Mouse (Mus musculus): Measurements from ENCODE around the gene Coro7. TPM values are rescaled to one million over a fixed set of nuclear protein-coding genes. Genes with fewer than 3 reads are reported as not detected.

The Coro7 gene
- polyA plus RNA-seq, 1 experiment from 2014 or later = 13.5 TPM

- WGBS (ENCODE audit: insufficient replicate concordance) = 75% methylated on average over 13 of the region's 13 CpGs
- Histone ChIP-seq H3K4me2 (ENCODE audit: low read depth, low read length) (no peak overlapping the region), H3K9me3 (replicated peaks; ENCODE audit: control insufficient read depth, low read length) (no peaks in the 10 kb centered on the region), H3K4me1 (ENCODE audit: control insufficient read depth, low read depth, low read length) (peaks cover 2% of the 10 kb centered on the region; the same call in 1 of the 2 replicates), H3K36me3 (ENCODE audit: control insufficient read depth, insufficient read depth) (no peaks in the 10 kb centered on the region; the same call in 1 of the 2 replicates), H3K9ac (ENCODE audit: low read depth, low read length) (no peak overlapping the region), H3K27ac (ENCODE audit: low read length) (no peak overlapping the region), H3K27me3 (ENCODE audit: control insufficient read depth, insufficient read depth, low read depth, low read length) (no peaks in the 10 kb centered on the region), H3K4me3 (ENCODE audit: low read depth, low read length) (no peak overlapping the region)
- ATAC-seq (ENCODE audit: low read depth) = no peak
Observed at GRCm38 (mm10) chr16:4647651-4648141, 31.9 kb downstream of the Coro7 start.

GRCm38 (mm10) chr16:4646831-4647230 lies 32.7 kb downstream of the Coro7 start:
- 74% methylated on average over 4 of the region's 4 CpGs for WGBS (ENCODE audit: insufficient replicate concordance)
- H3K27me3 ChIP-seq (ENCODE audit: control insufficient read depth, insufficient read depth, low read depth, low read length) = no peaks in the 10 kb centered on the region
- no peak overlapping the region for H3K27ac ChIP-seq (ENCODE audit: low read length)
- H3K4me2 ChIP-seq (ENCODE audit: low read depth, low read length) = no peak overlapping the region
- H3K4me3 ChIP-seq (ENCODE audit: low read depth, low read length) = no peak overlapping the region
- no peak for ATAC-seq (ENCODE audit: low read depth)
- H3K9me3 ChIP-seq (replicated peaks; ENCODE audit: control insufficient read depth, low read length) = no peaks in the 10 kb centered on the region
- no peak overlapping the region for H3K9ac ChIP-seq (ENCODE audit: low read depth, low read length)
- H3K36me3 ChIP-seq (ENCODE audit: control insufficient read depth, insufficient read depth) = no peaks in the 10 kb centered on the region; the same call in 1 of the 2 replicates
- H3K4me1 ChIP-seq (ENCODE audit: control insufficient read depth, low read depth, low read length) = peaks cover 4% of the 10 kb centered on the region

GRCm38 (mm10) chr16:4645867-4646266 lies 33.7 kb downstream of the Coro7 start:
- H3K27me3 ChIP-seq (ENCODE audit: control insufficient read depth, insufficient read depth, low read depth, low read length) = no peaks in the 10 kb centered on the region
- 66% methylated on average over 4 of the region's 4 CpGs for WGBS (ENCODE audit: insufficient replicate concordance)
- H3K4me1 ChIP-seq (ENCODE audit: control insufficient read depth, low read depth, low read length) = peaks cover 10% of the 10 kb centered on the region
- H3K4me2 ChIP-seq (ENCODE audit: low read depth, low read length) = no peak overlapping the region
- H3K36me3 ChIP-seq (ENCODE audit: control insufficient read depth, insufficient read depth) = no peaks in the 10 kb centered on the region; the same call in 1 of the 2 replicates
- no peak overlapping the region for H3K27ac ChIP-seq (ENCODE audit: low read length)
- ATAC-seq (ENCODE audit: low read depth) = no peak
- H3K9me3 ChIP-seq (replicated peaks; ENCODE audit: control insufficient read depth, low read length) = no peaks in the 10 kb centered on the region
- no peak overlapping the region for H3K4me3 ChIP-seq (ENCODE audit: low read depth, low read length)
- H3K9ac ChIP-seq (ENCODE audit: low read depth, low read length) = no peak overlapping the region

- H3K9ac ChIP-seq (ENCODE audit: low read depth, low read length) = no peak overlapping the region
- H3K4me2 ChIP-seq (ENCODE audit: low read depth, low read length) = no peak overlapping the region
- peaks cover 25% of the 10 kb centered on the region for H3K4me1 ChIP-seq (ENCODE audit: control insufficient read depth, low read depth, low read length)
- 67% methylated on average over 11 of the region's 11 CpGs for WGBS (ENCODE audit: insufficient replicate concordance)
- H3K9me3 ChIP-seq (replicated peaks; ENCODE audit: control insufficient read depth, low read length) = no peaks in the 10 kb centered on the region
- no peaks in the 10 kb centered on the region; the same call in 1 of the 2 replicates for H3K36me3 ChIP-seq (ENCODE audit: control insufficient read depth, insufficient read depth)
- H3K27ac ChIP-seq (ENCODE audit: low read length) = no peak overlapping the region
- H3K4me3 ChIP-seq (ENCODE audit: low read depth, low read length) = no peak overlapping the region
- no peaks in the 10 kb centered on the region for H3K27me3 ChIP-seq (ENCODE audit: control insufficient read depth, insufficient read depth, low read depth, low read length)
- no peak for ATAC-seq (ENCODE audit: low read depth)
Observed at GRCm38 (mm10) chr16:4643670-4644419, 35.7 kb downstream of the Coro7 start.

GRCm38 (mm10) chr16:4642937-4643336 lies 36.6 kb downstream of the Coro7 start:
- Histone ChIP-seq H3K27ac (ENCODE audit: low read length) (no peak overlapping the region), H3K4me2 (ENCODE audit: low read depth, low read length) (no peak overlapping the region), H3K4me3 (ENCODE audit: low read depth, low read length) (no peak overlapping the region), H3K27me3 (ENCODE audit: control insufficient read depth, insufficient read depth, low read depth, low read length) (no peaks in the 10 kb centered on the region), H3K9ac (ENCODE audit: low read depth, low read length) (no peak overlapping the region), H3K9me3 (replicated peaks; ENCODE audit: control insufficient read depth, low read length) (no peaks in the 10 kb centered on the region), H3K36me3 (ENCODE audit: control insufficient read depth, insufficient read depth) (no peaks in the 10 kb centered on the region), H3K4me1 (ENCODE audit: control insufficient read depth, low read depth, low read length) (peaks cover 25% of the 10 kb centered on the region)
- no peak for ATAC-seq (ENCODE audit: low read depth)
- 82% methylated on average over 6 of the region's 6 CpGs for whole genome bisulfite sequencing (ENCODE audit: insufficient replicate concordance)

GRCm38 (mm10) chr16:4642190-4642589 lies 37.4 kb downstream of the Coro7 start:
- Histone ChIP-seq H3K9me3 (replicated peaks; ENCODE audit: control insufficient read depth, low read length) (no peaks in the 10 kb centered on the region), H3K4me2 (ENCODE audit: low read depth, low read length) (no peak overlapping the region), H3K36me3 (ENCODE audit: control insufficient read depth, insufficient read depth) (no peaks in the 10 kb centered on the region), H3K4me1 (ENCODE audit: control insufficient read depth, low read depth, low read length) (peaks cover 25% of the 10 kb centered on the region), H3K9ac (ENCODE audit: low read depth, low read length) (no peak overlapping the region), H3K27me3 (ENCODE audit: control insufficient read depth, insufficient read depth, low read depth, low read length) (no peaks in the 10 kb centered on the region), H3K4me3 (ENCODE audit: low read depth, low read length) (no peak overlapping the region), H3K27ac (ENCODE audit: low read length) (peak overlapping the region; percentile 9; the same call in 1 of the 2 replicates)
- no peak for ATAC-seq (ENCODE audit: low read depth)
- 67% methylated on average over 13 of the region's 13 CpGs for WGBS (ENCODE audit: insufficient replicate concordance)

GRCm38 (mm10) chr16:4641119-4641838 lies 38.3 kb downstream of the Coro7 start:
- peak; percentile 23; the same call in 1 of the 2 replicates for ATAC-seq (ENCODE audit: low read depth)
- peaks cover 29% of the 10 kb centered on the region for H3K4me1 ChIP-seq (ENCODE audit: control insufficient read depth, low read depth, low read length)
- H3K4me3 ChIP-seq (ENCODE audit: low read depth, low read length) = peak overlapping the region; percentile 69
- H3K9me3 ChIP-seq (replicated peaks; ENCODE audit: control insufficient read depth, low read length) = no peaks in the 10 kb centered on the region
- no peaks in the 10 kb centered on the region for H3K27me3 ChIP-seq (ENCODE audit: control insufficient read depth, insufficient read depth, low read depth, low read length)
- H3K4me2 ChIP-seq (ENCODE audit: low read depth, low read length) = peak overlapping the region; percentile 90
- H3K36me3 ChIP-seq (ENCODE audit: control insufficient read depth, insufficient read depth) = no peaks in the 10 kb centered on the region
- peak overlapping the region; percentile 72 for H3K27ac ChIP-seq (ENCODE audit: low read length)
- H3K9ac ChIP-seq (ENCODE audit: low read depth, low read length) = peak overlapping the region; percentile 2; the same call in 1 of the 2 replicates
- 57% methylated on average over 3 of the region's 3 CpGs for WGBS (ENCODE audit: insufficient replicate concordance)

- H3K9me3 ChIP-seq (replicated peaks; ENCODE audit: control insufficient read depth, low read length) = no peaks in the 10 kb centered on the region
- ATAC-seq (ENCODE audit: low read depth) = peak; percentile 62
- H3K4me1 ChIP-seq (ENCODE audit: control insufficient read depth, low read depth, low read length) = peaks cover 30% of the 10 kb centered on the region
- peak overlapping the region; percentile 69 for H3K4me3 ChIP-seq (ENCODE audit: low read depth, low read length)
- peak overlapping the region; percentile 73 for H3K9ac ChIP-seq (ENCODE audit: low read depth, low read length)
- H3K36me3 ChIP-seq (ENCODE audit: control insufficient read depth, insufficient read depth) = no peaks in the 10 kb centered on the region
- no peaks in the 10 kb centered on the region for H3K27me3 ChIP-seq (ENCODE audit: control insufficient read depth, insufficient read depth, low read depth, low read length)
- H3K27ac ChIP-seq (ENCODE audit: low read length) = peak overlapping the region; percentile 72
- WGBS (ENCODE audit: insufficient replicate concordance) = 15% methylated on average over 17 of the region's 17 CpGs
- peak overlapping the region; percentile 90 for H3K4me2 ChIP-seq (ENCODE audit: low read depth, low read length)
Observed at GRCm38 (mm10) chr16:4640267-4641005, 39.1 kb downstream of the Coro7 start.

Measured in liver, embryonic 16.5 days (tissue).